Mouse (Mus musculus): ENCODE data around the gene Tbx6. TPM values are rescaled to one million over a fixed set of nuclear protein-coding genes. Genes with fewer than 3 reads are reported as not detected.
"Not testable (repeated sequence)": the region's sequence is repeated elsewhere in the genome, so short reads cannot be mapped to it uniquely, and the experiment has no call there.

Tbx6 gene
- total RNA-seq, 2 experiments from 2014 or later, result 0.27 to 0.64 TPM

GRCm38 (mm10) chr7:126767001-126767400 is 14.3 kb upstream of the Tbx6 start:
- DNase-seq, result no peak

GRCm38 (mm10) chr7:126770784-126771183 is 10.5 kb upstream of the Tbx6 start:
- no peak for DNase-seq

GRCm38 (mm10) chr7:126773351-126773750 is 7.9 kb upstream of the Tbx6 start:
- no peak for DNase-seq

GRCm38 (mm10) chr7:126774463-126774862 is 6.8 kb upstream of the Tbx6 start:
- DNase-seq, result no peak

- DNase-seq, result no peak
Measured at GRCm38 (mm10) chr7:126775185-126775977, 5.9 kb upstream of the Tbx6 start.

- no peak for DNase-seq
Measured at GRCm38 (mm10) chr7:126775978-126776234, 5.4 kb upstream of the Tbx6 start.

GRCm38 (mm10) chr7:126776598-126777057 is 4.7 kb upstream of the Tbx6 start, which contains the start of gene Ypel3:
Ypel3 (plus strand) TSS chr7:126776955.
- peak; percentile 93 to 98 for DNase-seq

- DNase-seq, result peak; percentile 47 to 67
Measured at GRCm38 (mm10) chr7:126777476-126777875, 3.8 kb upstream of the Tbx6 start.

- peak in 1 of 2 experiments; percentile 34 for DNase-seq
Measured at GRCm38 (mm10) chr7:126778147-126778546, 3.1 kb upstream of the Tbx6 start.

GRCm38 (mm10) chr7:126779101-126779500 is 2.2 kb upstream of the Tbx6 start:
- DNase-seq, result not testable (repeated sequence)

GRCm38 (mm10) chr7:126779983-126780970 is 1.0 kb upstream of the Tbx6 start:
- DNase-seq, result peak; percentile 85 to 90

- no peak for DNase-seq
Measured at GRCm38 (mm10) chr7:126781661-126782370, 533 bp downstream of the Tbx6 start.

GRCm38 (mm10) chr7:126782693-126783092 is 1.4 kb downstream of the Tbx6 start:
- DNase-seq, result no peak

- no peak for DNase-seq
Measured at GRCm38 (mm10) chr7:126784469-126784868, 3.2 kb downstream of the Tbx6 start.

- DNase-seq, result no peak
Measured at GRCm38 (mm10) chr7:126785056-126785455, 3.8 kb downstream of the Tbx6 start.

GRCm38 (mm10) chr7:126786142-126786541 is 4.9 kb downstream of the Tbx6 start:
- DNase-seq, result no peak

GRCm38 (mm10) chr7:126789141-126789540 is 7.9 kb downstream of the Tbx6 start:
- no peak for DNase-seq

GRCm38 (mm10) chr7:126791851-126792720 is 10.8 kb downstream of the Tbx6 start, which contains the start of gene Ppp4c:
Ppp4c (minus strand) TSS chr7:126792496.
- peak; percentile 98 for DNase-seq

GRCm38 (mm10) chr7:126792721-126793443 is 11.6 kb downstream of the Tbx6 start:
- peak in 1 of 2 experiments; percentile 14 for DNase-seq

All from heart, adult 18-20 months (tissue).